In genomic region chr13:102946024-102946821, GRCm38 (mm10) we compare ENCODE assay signal across 10 mouse cellular contexts.
A peak's percentile ranks its signal among the peaks of the same experiment; 100 is the strongest.
DNase-seq lines count a peak whose midpoint lies in the region; ATAC-seq and TF ChIP-seq lines count a peak whose summit lies in the region.
"Had no signal": no experiment of that assay in that cellular context is flagged by ENCODE, and none has a peak within 500 bp of the region (broad histone marks: within the 10 kb centered on the region; RNA-seq: fewer than 3 reads in every experiment).

No protein-coding gene starts in this region.

- no peaks in the 10 kb centered on the region; the same call in 1 of the 2 replicates for H3K27me3 ChIP-seq in midbrain, embryonic 12.5 days

- no peaks in the 10 kb centered on the region for H3K9me3 ChIP-seq in midbrain, embryonic 12.5 days

- no peak for DNase-seq in gastrocnemius, adult 2 months
- no peak for DNase-seq in gastrocnemius, postnatal 4 days (ENCODE audit: low spot score in 2 of 2)
- peak; percentile 45 for DNase-seq in retina, postnatal 1 day
- DNase-seq in retina, embryonic 14.5 days (ENCODE audit: low spot score), result no peak
- DNase-seq in lung, postnatal 25 days (ENCODE audit: low spot score), result no peak
- DNase-seq in thymus, postnatal 36 days, result no peak
- DNase-seq in kidney, postnatal 25 days, result no peak
- DNase-seq: kidney, postnatal 36 days had no signal

- no peak overlapping the region for H3K9ac ChIP-seq in midbrain, embryonic 12.5 days (replicated peaks)

- no peak overlapping the region for H3K4me2 ChIP-seq in midbrain, embryonic 12.5 days (replicated peaks)

- H3K4me3 ChIP-seq in gastrocnemius, adult 2 months, result no peak overlapping the region
- H3K4me3 ChIP-seq in midbrain, embryonic 12.5 days, result no peak overlapping the region
- H3K4me3 ChIP-seq: erythroblast, embryonic 14.5 days had no signal

- 55% methylated on average over 13 of the region's 13 CpGs for WGBS in midbrain, embryonic 12.5 days

- peaks cover 16% of the 10 kb centered on the region; the same call in 1 of the 2 replicates for H3K4me1 ChIP-seq in midbrain, embryonic 12.5 days

- ATAC-seq in midbrain, embryonic 12.5 days (ENCODE audit: low FRiP score, low read depth), result peak; percentile 39; the same call in 1 of the 2 replicates

- intact Hi-C loops in gastrocnemius, adult 2 months (cut with DNase I), result loop anchor here (5.0 kb wide), 1 partner anchor 39 kb away; no protein-coding TSS in a partner anchor

- no peaks in the 10 kb centered on the region for H3K36me3 ChIP-seq in midbrain, embryonic 12.5 days

- H3K27ac ChIP-seq in gastrocnemius, adult 2 months, result peak overlapping the region; percentile 12; the same call in 1 of the 2 replicates
- no peak overlapping the region for H3K27ac ChIP-seq in midbrain, embryonic 12.5 days (replicated peaks)

- no peak for TF ChIP-seq CTCF in gastrocnemius, adult 2 months (IDR thresholded peaks at IDR 0.05)
